Mouse (Mus musculus) right cerebral cortex, postnatal 4 days (tissue): ENCODE measurements around the gene Zup1.
"Not testable (repeated sequence)": the region's sequence is repeated elsewhere in the genome, so short reads cannot be mapped to it uniquely, and the experiment has no call there.

Source experiments
- DNase-seq: peaks from one replicate; pipeline ENCODE4 v3.0.0-alpha.2; 2022

The Zup1 gene

DNA sequence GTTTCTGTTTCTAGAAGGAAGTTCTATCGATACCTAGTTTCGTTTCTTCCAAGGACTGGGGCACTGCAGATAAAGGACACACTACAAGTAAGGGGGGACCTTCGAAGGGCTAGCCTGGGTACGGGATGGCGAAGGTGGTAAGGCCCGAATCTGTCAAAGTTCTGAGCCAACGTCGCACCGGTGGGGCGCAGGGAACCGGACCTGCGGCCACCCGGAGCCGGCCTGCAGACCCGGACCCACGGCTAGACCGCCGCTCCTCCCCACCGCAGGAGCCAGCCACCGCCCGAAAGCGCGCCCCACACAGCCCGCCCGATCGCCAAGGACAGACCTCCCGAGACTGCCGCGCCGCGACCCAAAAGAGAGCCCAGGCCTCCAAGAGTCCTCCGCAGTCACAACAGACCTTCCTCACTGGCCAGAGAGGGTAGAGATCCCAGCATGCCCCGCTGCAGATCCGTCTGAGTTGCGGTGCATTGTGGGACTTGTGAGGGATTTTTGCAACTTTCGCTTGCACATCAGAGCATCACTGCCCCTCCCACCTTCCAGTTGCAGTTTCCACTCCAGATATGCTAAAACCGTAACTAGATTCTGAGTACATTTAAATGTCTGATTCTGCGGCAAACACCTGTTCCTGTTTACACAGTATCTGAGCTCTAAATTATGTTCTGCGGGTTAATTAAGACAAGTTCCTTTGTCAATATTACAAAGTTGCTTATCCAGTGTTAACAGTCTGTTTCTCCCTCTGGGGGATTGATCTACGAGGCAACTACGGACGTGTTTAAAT lies at the start of gene Zup1:
Zup1 (minus strand) TSS at position 467 of the 781 bp plus-strand sequence.
- peak; percentile 72 for DNase-seq

- DNase-seq = no peak
Measured at GRCm38 (mm10) chr10:33998397-33998796, 47.3 kb upstream of the Zup1 start.

GRCm38 (mm10) chr10:33996686-33997085 lies 45.6 kb upstream of the Zup1 start:
- not testable (repeated sequence) for DNase-seq

DNA sequence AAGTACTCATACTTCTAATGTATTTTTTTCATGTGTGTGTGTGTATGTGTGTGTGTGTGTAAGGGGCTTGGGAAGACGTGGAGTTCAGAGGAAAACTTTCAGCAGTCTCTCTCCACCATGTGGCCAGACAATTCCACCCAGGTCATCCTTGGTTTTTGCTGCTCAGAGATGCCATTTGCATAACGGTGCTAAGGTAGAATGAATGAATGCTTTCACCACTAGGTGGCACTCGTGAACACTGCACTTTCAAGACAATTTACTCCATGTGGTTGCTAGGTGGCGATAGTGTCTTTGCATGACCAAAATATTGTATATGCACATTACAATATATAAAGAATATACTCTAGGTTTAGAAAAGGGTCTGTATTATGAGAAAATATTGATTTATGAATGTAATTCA lies 35.7 kb upstream of the Zup1 start:
- peak; percentile 61 for DNase-seq

DNA sequence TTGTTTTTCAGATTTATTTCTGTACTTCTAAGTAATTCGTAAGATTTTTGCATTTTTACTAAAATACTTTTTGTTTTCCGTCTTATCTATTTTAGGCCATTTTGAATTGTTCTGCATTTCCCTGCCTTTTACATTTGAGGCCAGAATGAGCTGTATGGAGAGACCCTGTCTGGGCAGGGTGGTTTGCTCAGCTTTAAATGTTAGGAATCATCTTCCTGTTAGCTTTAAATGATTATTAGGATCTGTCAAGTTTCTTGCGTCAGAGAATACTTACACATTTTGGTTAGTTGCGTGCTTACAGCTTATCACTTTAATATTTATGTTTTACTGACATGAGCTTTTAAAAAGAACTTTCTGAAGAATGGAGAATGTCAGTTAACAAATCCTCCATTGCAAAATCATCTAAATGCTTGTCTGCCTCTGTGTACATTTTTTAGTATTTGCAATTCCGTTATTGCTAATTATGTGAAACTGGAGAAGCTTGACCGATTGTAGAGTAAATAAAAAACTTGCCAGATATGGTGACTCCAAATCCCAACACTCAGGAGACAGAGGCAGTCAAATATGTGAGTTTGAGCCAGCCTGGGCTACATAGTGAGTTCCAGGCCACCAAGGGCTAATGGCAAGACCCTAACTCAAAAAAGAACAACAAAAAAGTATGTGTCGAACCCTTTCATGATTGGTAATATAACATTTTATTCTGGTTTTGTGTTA lies 23.9 kb upstream of the Zup1 start:
- DNase-seq = no peak

GRCm38 (mm10) chr10:33952509-33952908 lies 1.4 kb upstream of the Zup1 start:
- DNase-seq = no peak

DNA sequence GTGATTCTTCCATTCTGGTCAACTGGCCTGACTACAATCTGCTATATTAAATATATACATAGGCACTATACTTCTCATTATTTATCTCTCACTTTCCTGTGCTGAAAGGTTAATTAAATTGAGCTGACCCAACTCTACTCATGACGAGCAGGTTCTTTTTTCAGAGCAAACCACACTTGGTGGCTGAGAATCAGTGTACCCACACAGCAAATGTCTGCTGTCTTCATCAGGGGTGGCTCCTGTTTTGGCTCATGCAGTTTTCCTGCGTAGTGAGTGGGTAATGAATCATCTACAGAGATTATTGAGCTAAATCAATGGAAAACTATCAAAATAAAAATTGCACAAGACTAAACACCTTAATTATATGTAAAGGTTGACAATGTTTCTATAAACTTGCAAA lies 4.7 kb downstream of the Zup1 start:
- DNase-seq = no peak

- no peak for DNase-seq
Measured at GRCm38 (mm10) chr10:33945390-33945789, 5.7 kb downstream of the Zup1 start.

- no peak for DNase-seq
Measured at GRCm38 (mm10) chr10:33940702-33941101, 10.4 kb downstream of the Zup1 start.

GRCm38 (mm10) chr10:33905489-33905888 lies 45.6 kb downstream of the Zup1 start:
- no peak for DNase-seq

DNA sequence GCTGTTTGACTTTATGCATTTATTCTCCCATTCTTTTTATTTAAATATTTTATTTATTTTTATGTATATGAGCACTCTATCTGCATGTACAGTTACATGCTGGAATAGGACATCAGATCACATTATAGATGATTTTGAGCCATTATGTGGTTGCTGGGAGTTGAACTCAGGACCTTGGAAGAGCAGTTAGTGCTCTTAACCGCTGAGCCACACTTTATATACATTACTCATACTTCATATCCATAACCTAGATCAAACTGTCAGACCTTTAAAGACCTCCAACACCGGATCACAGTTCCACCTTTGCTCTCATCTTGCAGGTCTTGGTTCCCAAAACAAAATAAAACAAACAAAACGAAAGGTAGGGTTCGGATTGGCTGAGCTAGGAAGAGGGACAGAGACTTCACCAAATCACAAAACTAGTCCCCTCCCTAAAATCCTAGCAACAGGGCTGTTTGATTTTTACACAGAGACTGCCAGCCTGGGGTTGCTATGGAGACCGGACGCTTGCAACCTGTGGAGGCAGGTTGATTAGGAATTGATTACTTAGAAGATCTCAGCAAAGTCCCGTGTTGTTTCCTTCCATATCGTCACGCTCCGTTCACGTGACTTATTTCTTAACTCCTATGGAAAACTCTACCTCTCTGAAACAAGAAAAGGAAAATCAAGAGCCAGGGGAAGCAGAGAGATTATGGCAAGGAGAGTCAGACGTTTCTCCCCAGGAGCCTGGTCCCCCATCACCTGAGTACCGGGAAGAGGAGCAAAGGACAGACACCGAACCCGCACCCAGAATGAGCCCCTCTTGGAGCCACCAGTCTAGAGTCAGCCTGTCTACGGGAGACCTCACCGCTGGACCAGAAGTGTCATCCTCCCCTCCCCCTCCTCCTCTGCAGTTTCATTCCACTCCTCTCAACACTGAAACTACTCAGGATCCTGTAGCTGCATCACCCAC lies 46.3 kb downstream of the Zup1 start, which contains the start of gene Rsph4a:
Rsph4a (plus strand) TSS at position 582 of the 952 bp plus-strand sequence.
- peak; percentile 63 for DNase-seq

DNA sequence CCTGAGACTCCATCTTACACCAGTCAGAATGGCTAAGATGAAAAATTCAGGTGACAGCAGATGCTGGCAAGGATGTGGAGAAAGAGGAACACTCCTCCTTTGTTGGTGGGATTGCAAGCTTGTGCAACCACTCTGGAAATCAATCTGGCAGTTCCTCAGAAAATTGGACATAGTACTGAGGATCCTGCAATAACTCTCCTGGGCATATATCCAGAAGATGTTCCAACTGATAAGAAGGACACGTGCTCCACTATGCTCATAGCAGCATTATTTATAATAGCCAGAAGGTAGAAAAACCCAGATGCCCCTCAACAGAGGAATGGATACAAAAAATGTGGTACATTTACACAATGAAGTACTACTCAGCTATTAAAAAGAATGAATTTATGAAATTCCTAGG lies 49.5 kb downstream of the Zup1 start:
- not testable (repeated sequence) for DNase-seq

DNA sequence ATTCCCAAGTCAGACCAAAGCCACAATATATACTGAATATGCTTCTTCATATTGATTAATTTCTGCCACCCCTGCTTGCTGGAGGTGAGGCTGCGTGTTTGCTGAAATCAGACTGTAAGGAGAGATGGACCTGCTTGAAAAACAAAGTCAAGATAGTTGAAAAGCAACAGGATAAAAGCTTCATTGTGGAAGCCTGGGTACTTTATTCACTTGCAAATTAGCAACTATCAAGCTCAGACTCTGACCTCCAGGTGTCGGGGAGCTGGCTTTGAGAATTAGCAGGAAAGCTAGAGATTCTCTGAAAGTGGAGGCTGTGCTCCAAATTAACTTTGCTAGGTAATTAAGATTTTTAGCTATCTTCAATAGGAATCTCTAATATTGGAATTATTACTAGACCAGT lies 68.7 kb downstream of the Zup1 start:
- not testable (repeated sequence) for DNase-seq

DNA sequence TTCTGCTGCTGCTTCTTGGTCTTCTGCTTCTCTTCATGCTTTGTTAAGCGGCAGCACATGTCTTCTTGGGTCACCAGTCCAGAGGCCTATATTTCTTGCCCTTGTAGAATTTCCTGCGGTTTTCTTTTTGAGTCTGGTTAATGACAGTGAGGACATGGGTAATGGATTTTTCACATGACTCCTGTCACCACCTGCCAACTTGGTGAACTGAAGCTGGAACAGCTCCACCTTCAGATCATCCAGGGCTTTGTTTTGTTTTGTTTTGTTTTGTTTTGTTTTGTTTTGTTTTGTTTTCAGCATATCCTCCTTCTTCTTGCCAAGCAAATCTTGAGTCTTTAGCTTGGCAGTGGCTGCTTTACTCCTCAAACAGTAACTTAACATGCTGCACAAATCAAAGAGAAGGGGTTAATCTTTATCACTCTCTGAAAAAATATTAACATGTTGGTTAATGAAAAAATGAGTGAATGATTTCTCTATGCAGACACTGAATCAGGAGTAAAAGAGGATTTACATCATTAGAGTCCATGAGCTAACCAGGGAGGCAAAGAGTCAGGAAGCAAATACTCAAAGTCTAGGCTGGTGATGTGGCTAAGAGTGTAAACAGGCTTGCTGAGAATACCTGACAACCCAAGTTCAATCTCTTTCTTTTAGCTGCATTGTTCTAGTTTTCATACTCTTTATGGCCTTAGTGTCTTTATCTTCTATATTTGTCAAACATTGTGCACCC lies 78.2 kb downstream of the Zup1 start:
- DNase-seq = no peak

DNA sequence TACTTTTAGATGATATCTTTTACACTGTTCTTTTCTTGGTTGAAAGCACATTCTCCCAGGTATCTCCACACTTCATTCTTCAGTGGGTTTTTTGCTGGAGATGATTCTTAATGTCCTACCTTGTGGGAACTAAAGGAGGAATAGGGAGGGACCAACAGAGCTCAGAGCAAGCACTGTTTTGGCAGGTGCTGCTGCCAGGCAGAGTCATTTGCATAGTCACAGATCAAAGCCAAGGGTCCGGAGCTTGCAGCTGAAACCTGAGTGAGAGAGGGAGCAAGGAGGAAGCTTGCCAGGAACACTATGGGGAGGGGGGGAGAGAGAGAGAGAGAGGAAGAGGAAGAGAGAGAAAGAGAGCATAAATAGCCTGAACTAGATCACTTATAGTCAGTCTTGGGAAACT lies 80.6 kb downstream of the Zup1 start:
- no peak for DNase-seq
